Mouse (Mus musculus): Measurements from ENCODE around the gene Hspa1l. TPM values are rescaled to one million over a fixed set of nuclear protein-coding genes. Genes with fewer than 3 reads are reported as not detected.

The Hspa1l gene
- polyA plus RNA-seq, 1 experiment from 2014 or later = 1.4 TPM

DNA sequence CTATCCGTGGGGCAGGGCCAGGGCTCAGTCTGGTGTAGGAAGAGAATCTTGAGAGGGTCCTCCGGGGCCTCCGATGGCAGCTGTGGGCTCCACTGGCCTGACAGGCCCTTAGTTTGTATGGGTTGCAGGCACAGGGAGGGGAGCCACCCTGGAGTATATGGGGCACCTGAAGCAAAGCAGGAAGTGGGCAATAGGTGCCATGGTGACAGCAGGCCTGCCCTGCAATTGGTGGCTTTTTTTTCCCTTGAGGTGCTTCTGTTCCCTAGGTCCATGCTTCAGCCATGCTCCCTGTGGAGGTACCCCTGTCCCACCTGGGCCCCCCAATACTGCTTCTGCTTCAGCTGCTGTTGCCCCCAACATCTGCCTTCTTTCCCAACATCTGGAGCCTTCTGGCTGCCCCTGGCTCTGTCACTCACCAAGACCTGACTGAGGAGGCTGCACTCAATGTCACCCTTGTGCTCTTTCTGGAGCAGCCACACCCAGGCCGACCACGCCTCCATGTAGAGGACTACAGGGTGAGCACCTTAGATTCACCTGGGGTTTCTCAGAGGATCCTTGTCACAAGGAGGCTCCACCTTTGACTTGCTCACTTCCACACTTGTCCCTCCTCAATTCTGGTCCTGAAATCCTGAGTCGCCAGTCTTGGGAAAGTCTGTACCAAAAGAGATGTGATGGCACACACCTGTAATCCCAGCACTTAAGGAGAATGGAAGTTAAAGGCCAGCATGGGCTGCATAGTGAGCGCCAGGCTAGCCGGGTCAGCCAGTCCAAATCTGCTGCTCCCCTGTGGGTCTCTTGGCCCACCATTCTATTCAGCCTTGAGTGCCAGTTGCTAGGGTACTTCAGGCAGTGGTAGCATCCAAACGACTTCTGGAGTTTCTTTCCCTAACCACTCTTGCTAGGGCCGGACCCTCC, 44.5 kb downstream of the Hspa1l start:
- Histone ChIP-seq H3K4me3 (ENCODE audit: low read length) (no peak overlapping the region), H3K4me1 (ENCODE audit: control insufficient read depth, insufficient read depth, low read depth, low read length) (peaks cover 8% of the 10 kb centered on the region), H3K4me2 (ENCODE audit: low read length) (no peak overlapping the region), H3K9me3 (ENCODE audit: control insufficient read depth, low read length) (no peaks in the 10 kb centered on the region), H3K9ac (ENCODE audit: low read depth, low read length) (no peak overlapping the region), H3K27me3 (replicated peaks; ENCODE audit: control insufficient read depth, insufficient read depth, low read length) (no peaks in the 10 kb centered on the region), H3K27ac (ENCODE audit: low read depth, low read length) (no peak overlapping the region), H3K36me3 (ENCODE audit: control insufficient read depth, insufficient read depth, low read length) (peaks cover 31% of the 10 kb centered on the region)
- 82% methylated on average over 10 of the region's 10 CpGs for WGBS
- ATAC-seq = 0 out of 2 replicates have a peak, but pooled peaks have one; percentile 3

GRCm38 (mm10) chr17:35017706-35018030, 45.2 kb downstream of the Hspa1l start:
- H3K9me3 ChIP-seq (ENCODE audit: control insufficient read depth, low read length) = no peaks in the 10 kb centered on the region
- H3K4me2 ChIP-seq (ENCODE audit: low read length) = no peak overlapping the region
- no peak overlapping the region for H3K4me3 ChIP-seq (ENCODE audit: low read length)
- no peak overlapping the region for H3K9ac ChIP-seq (ENCODE audit: low read depth, low read length)
- H3K27ac ChIP-seq (ENCODE audit: low read depth, low read length) = no peak overlapping the region
- 74% methylated on average over 14 of the region's 14 CpGs for WGBS
- no peaks in the 10 kb centered on the region for H3K27me3 ChIP-seq (replicated peaks; ENCODE audit: control insufficient read depth, insufficient read depth, low read length)
- H3K36me3 ChIP-seq (ENCODE audit: control insufficient read depth, insufficient read depth, low read length) = peaks cover 25% of the 10 kb centered on the region
- peaks cover 8% of the 10 kb centered on the region for H3K4me1 ChIP-seq (ENCODE audit: control insufficient read depth, insufficient read depth, low read depth, low read length)
- ATAC-seq = no peak

DNA sequence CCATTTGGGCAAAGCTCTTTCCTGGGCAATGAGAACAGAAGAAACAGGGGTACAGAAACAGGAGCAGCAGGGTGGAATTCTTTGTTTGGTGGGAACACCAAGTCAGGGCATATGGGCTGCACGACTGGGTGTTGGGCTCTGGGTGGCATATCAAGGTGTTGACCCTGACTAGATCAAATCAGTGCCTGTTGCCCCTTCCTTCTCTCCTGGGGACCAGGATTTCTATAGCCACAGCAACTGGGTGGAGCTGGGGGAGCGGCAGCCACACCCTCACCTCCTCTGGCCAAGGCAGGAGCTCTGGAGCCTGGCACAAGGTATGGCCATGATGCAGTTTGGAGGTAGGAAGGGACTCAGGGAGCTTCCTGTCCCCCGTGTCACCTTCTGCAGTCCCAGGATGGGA, 45.7 kb downstream of the Hspa1l start:
- ATAC-seq = no peak

GRCm38 (mm10) chr17:35019894-35020293, 47.4 kb downstream of the Hspa1l start:
- Histone ChIP-seq H3K9ac (ENCODE audit: low read depth, low read length) (no peak overlapping the region), H3K9me3 (ENCODE audit: control insufficient read depth, low read length) (no peaks in the 10 kb centered on the region), H3K4me1 (ENCODE audit: control insufficient read depth, insufficient read depth, low read depth, low read length) (peaks cover 8% of the 10 kb centered on the region), H3K36me3 (ENCODE audit: control insufficient read depth, insufficient read depth, low read length) (peaks cover 5% of the 10 kb centered on the region; the same call in 1 of the 2 replicates), H3K4me2 (ENCODE audit: low read length) (no peak overlapping the region), H3K4me3 (ENCODE audit: low read length) (no peak overlapping the region), H3K27ac (ENCODE audit: low read depth, low read length) (no peak overlapping the region), H3K27me3 (replicated peaks; ENCODE audit: control insufficient read depth, insufficient read depth, low read length) (no peaks in the 10 kb centered on the region)
- 73% methylated on average over 11 of the region's 11 CpGs for WGBS
- ATAC-seq = no peak

More for the DNA sequence above, 45.7 kb downstream of the Hspa1l start:
- 77% methylated on average over 3 of the region's 3 CpGs for WGBS
- no peak overlapping the region for H3K9ac ChIP-seq (ENCODE audit: low read depth, low read length)
- H3K36me3 ChIP-seq (ENCODE audit: control insufficient read depth, insufficient read depth, low read length) = peaks cover 20% of the 10 kb centered on the region
- no peaks in the 10 kb centered on the region for H3K9me3 ChIP-seq (ENCODE audit: control insufficient read depth, low read length)
- no peak overlapping the region for H3K4me2 ChIP-seq (ENCODE audit: low read length)
- no peak overlapping the region for H3K27ac ChIP-seq (ENCODE audit: low read depth, low read length)
- H3K4me1 ChIP-seq (ENCODE audit: control insufficient read depth, insufficient read depth, low read depth, low read length) = peaks cover 8% of the 10 kb centered on the region
- H3K4me3 ChIP-seq (ENCODE audit: low read length) = no peak overlapping the region
- H3K27me3 ChIP-seq (replicated peaks; ENCODE audit: control insufficient read depth, insufficient read depth, low read length) = no peaks in the 10 kb centered on the region

- ATAC-seq = no peak
- H3K27ac ChIP-seq (ENCODE audit: low read depth, low read length) = no peak overlapping the region
- H3K27me3 ChIP-seq (replicated peaks; ENCODE audit: control insufficient read depth, insufficient read depth, low read length) = no peaks in the 10 kb centered on the region
- H3K36me3 ChIP-seq (ENCODE audit: control insufficient read depth, insufficient read depth, low read length) = peaks cover 5% of the 10 kb centered on the region; the same call in 1 of the 2 replicates
- peaks cover 8% of the 10 kb centered on the region for H3K4me1 ChIP-seq (ENCODE audit: control insufficient read depth, insufficient read depth, low read depth, low read length)
- H3K4me3 ChIP-seq (ENCODE audit: low read length) = no peak overlapping the region
- H3K9ac ChIP-seq (ENCODE audit: low read depth, low read length) = no peak overlapping the region
- no peaks in the 10 kb centered on the region for H3K9me3 ChIP-seq (ENCODE audit: control insufficient read depth, low read length)
- WGBS = 88% methylated on average over 8 of the region's 8 CpGs
- no peak overlapping the region for H3K4me2 ChIP-seq (ENCODE audit: low read length)
Measured at GRCm38 (mm10) chr17:35020551-35020950, 48.0 kb downstream of the Hspa1l start.

DNA sequence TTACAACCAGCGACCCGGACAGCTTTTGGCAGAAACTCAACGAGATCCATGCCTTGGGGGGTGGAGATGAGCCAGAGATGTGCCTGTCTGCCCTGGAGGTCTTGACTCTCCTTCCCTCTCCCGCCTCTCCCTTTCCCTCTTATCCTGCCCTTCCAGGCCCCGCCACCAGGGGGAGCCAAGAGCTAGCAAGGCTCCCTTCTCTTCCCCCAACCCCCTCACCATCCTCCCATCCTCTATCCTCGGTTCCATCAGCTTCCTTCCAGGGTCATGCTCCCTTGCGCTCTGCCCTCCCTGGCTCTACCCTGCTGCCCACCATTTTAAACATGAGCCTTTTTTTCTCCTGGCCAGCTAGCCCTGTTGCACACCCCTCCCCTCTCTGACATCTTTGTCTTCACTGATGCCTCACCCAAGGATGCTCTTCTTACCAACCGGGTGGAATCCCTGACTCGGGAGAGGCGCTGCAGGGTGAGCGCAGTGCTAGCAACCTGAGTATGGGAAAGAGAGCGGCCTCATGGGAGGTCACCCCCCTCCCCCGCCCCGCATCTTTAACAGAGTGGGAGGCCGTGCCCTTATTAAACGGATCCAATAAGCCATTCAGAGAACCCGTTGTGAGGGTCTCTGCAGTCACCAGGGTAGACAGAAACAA, 48.8 kb downstream of the Hspa1l start:
- H3K27me3 ChIP-seq (replicated peaks; ENCODE audit: control insufficient read depth, insufficient read depth, low read length) = no peaks in the 10 kb centered on the region
- no peak overlapping the region for H3K9ac ChIP-seq (ENCODE audit: low read depth, low read length)
- WGBS = 7% methylated on average over 17 of the region's 17 CpGs
- H3K4me3 ChIP-seq (ENCODE audit: low read length) = no peak overlapping the region
- ATAC-seq = no peak; the same call in 1 of the 2 replicates
- H3K4me2 ChIP-seq (ENCODE audit: low read length) = peak overlapping the region; percentile 30
- H3K27ac ChIP-seq (ENCODE audit: low read depth, low read length) = no peak overlapping the region
- peaks cover 3% of the 10 kb centered on the region; the same call in 1 of the 2 replicates for H3K36me3 ChIP-seq (ENCODE audit: control insufficient read depth, insufficient read depth, low read length)
- no peaks in the 10 kb centered on the region for H3K9me3 ChIP-seq (ENCODE audit: control insufficient read depth, low read length)
- H3K4me1 ChIP-seq (ENCODE audit: control insufficient read depth, insufficient read depth, low read depth, low read length) = peaks cover 5% of the 10 kb centered on the region

DNA sequence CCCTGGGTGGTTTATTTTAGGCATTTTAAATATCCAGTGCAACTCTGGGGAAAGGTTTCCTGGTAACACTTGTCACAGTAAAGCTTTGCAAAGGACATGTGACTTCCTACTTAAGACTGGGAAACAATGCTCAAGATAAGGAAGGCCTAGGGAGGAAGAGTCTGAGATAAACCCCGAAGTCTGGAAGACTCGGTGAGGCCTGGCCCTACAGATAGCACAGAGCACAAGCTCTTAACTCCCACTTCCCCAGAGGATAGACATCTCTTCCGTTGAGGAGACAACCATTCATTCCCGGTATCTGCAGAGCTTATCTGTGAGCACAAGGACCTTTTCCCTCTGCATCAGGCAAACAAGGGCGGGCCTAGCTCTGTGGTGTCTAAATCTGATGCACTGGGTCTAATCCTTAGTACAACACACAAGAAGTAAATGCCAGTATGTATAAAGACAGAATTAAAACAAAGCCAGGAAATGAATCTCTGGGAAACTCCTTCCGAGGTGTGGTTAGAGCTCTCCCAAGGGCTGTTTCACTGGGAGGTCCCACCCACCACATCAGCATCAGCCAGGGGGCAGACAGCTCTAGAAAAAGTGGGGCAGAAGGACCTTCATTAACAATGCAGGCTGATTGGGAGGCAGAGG, 49.5 kb downstream of the Hspa1l start:
- Histone ChIP-seq H3K4me1 (ENCODE audit: control insufficient read depth, insufficient read depth, low read depth, low read length) (peaks cover 5% of the 10 kb centered on the region), H3K36me3 (ENCODE audit: control insufficient read depth, insufficient read depth, low read length) (0 out of 2 replicates have a peak, but pooled peaks cover 2% of the 10 kb centered on the region), H3K4me2 (ENCODE audit: low read length) (no peak overlapping the region), H3K4me3 (ENCODE audit: low read length) (no peak overlapping the region), H3K27ac (ENCODE audit: low read depth, low read length) (no peak overlapping the region), H3K27me3 (replicated peaks; ENCODE audit: control insufficient read depth, insufficient read depth, low read length) (no peaks in the 10 kb centered on the region), H3K9ac (ENCODE audit: low read depth, low read length) (no peak overlapping the region), H3K9me3 (ENCODE audit: control insufficient read depth, low read length) (no peaks in the 10 kb centered on the region)
- WGBS = 66% methylated on average over 6 of the region's 6 CpGs
- no peak for ATAC-seq

- Histone ChIP-seq H3K4me1 (ENCODE audit: control insufficient read depth, insufficient read depth, low read depth, low read length) (peaks cover 9% of the 10 kb centered on the region), H3K9me3 (ENCODE audit: control insufficient read depth, low read length) (no peaks in the 10 kb centered on the region), H3K36me3 (ENCODE audit: control insufficient read depth, insufficient read depth, low read length) (no peaks in the 10 kb centered on the region), H3K27me3 (replicated peaks; ENCODE audit: control insufficient read depth, insufficient read depth, low read length) (no peaks in the 10 kb centered on the region), H3K9ac (ENCODE audit: low read depth, low read length) (no peak overlapping the region), H3K27ac (ENCODE audit: low read depth, low read length) (no peak overlapping the region), H3K4me3 (ENCODE audit: low read length) (no peak overlapping the region), H3K4me2 (ENCODE audit: low read length) (no peak overlapping the region)
- ATAC-seq = no peak
- WGBS = 95% methylated on average over 8 of the region's 8 CpGs
Measured at GRCm38 (mm10) chr17:35022541-35023060, 50.1 kb downstream of the Hspa1l start.

DNA sequence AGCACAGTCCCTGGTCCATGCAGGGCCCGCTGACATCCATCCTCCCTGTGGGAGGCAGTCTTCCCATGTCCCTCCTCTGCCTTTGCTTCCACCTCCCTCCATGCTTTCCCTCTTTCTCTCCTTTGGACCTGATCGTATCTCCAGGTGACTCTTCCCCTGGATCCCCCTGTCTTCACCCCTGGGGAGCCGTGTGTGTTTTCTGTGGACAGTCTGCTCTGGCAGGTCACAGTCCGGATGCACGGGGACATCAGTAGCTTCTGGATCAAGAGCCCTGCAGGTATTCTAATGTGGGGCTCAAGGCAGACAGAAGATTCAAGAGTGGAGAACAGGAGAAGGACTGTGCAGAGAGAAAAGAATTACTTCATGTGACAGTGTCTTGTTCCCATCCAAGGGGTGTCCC, 50.7 kb downstream of the Hspa1l start:
- Histone ChIP-seq H3K4me3 (ENCODE audit: low read length) (no peak overlapping the region), H3K4me1 (ENCODE audit: control insufficient read depth, insufficient read depth, low read depth, low read length) (peaks cover 11% of the 10 kb centered on the region), H3K36me3 (ENCODE audit: control insufficient read depth, insufficient read depth, low read length) (no peaks in the 10 kb centered on the region), H3K4me2 (ENCODE audit: low read length) (no peak overlapping the region), H3K27ac (ENCODE audit: low read depth, low read length) (no peak overlapping the region), H3K27me3 (replicated peaks; ENCODE audit: control insufficient read depth, insufficient read depth, low read length) (no peaks in the 10 kb centered on the region), H3K9me3 (ENCODE audit: control insufficient read depth, low read length) (no peaks in the 10 kb centered on the region), H3K9ac (ENCODE audit: low read depth, low read length) (no peak overlapping the region)
- ATAC-seq = no peak
- 90% methylated on average over 5 of the region's 5 CpGs for WGBS

Measured in hindbrain, embryonic 16.5 days (tissue).